30 mouse cellular contexts compared by ENCODE assay signal in the genomic region with DNA sequence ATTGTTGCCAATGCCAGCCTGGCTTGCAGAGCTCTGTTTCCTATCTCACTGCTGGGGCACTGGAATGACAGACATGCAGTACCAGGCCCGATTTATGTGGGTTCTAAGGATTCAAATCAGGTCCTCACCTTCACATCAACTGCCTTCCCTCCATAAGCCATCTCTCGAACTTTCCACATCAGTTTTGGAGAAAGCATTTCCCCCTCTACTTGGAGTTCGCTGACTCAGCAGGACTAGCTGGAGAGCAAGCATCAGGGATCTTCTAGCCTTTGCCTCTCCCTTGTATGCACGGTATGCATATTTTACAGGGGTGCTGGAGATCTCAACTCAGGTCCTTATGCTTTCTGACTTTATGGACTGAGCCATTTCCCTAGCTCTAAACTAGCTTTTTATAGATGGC.
"Had no signal": no experiment of that assay in that cellular context is flagged by ENCODE, and none has a peak within 500 bp of the region (broad histone marks: within the 10 kb centered on the region; RNA-seq: fewer than 3 reads in every experiment).

No protein-coding gene starts in this region.

- DNase-seq: heart, postnatal 10 days; heart, postnatal 14 days; heart, postnatal 36 days; heart, postnatal 4 days; kidney, adult 11 months; kidney, adult 18-20 months; kidney, adult 2 months; kidney, adult 8-10 months; kidney, adult 9 months; kidney, postnatal 10 days; kidney, postnatal 14 days; kidney, postnatal 25 days; kidney, postnatal 36 days; kidney, postnatal 4 days; layer of hippocampus, adult 9-11 months; layer of hippocampus, postnatal 36 days had no signal

- H3K4me3 ChIP-seq: heart, embryonic 12.5 days; heart, embryonic 13.5 days; heart, embryonic 15.5 days; hindbrain, embryonic 10.5 days; hindbrain, embryonic 12.5 days; hindbrain, embryonic 13.5 days; hindbrain, embryonic 15.5 days; intestine, embryonic 15.5 days; kidney, embryonic 15.5 days; layer of hippocampus, adult 2 months; left cerebral cortex, adult 2 months had no signal

- H3K36me3 ChIP-seq: heart, embryonic 12.5 days; heart, embryonic 13.5 days; heart, embryonic 15.5 days; hindbrain, embryonic 10.5 days; hindbrain, embryonic 12.5 days; hindbrain, embryonic 13.5 days; hindbrain, embryonic 15.5 days; intestine, embryonic 15.5 days; kidney, embryonic 15.5 days had no signal

- H3K4me2 ChIP-seq: heart, embryonic 12.5 days; heart, embryonic 13.5 days; heart, embryonic 15.5 days; hindbrain, embryonic 12.5 days; hindbrain, embryonic 13.5 days; hindbrain, embryonic 14.5 days; hindbrain, embryonic 15.5 days; intestine, embryonic 15.5 days; kidney, embryonic 15.5 days had no signal

- H3K4me1 ChIP-seq: hindbrain, embryonic 10.5 days; hindbrain, embryonic 12.5 days; hindbrain, embryonic 13.5 days; hindbrain, embryonic 15.5 days; intestine, embryonic 15.5 days; kidney, embryonic 15.5 days had no signal

- H3K27ac ChIP-seq: heart, embryonic 13.5 days; heart, embryonic 15.5 days; hindbrain, embryonic 10.5 days; hindbrain, embryonic 12.5 days; hindbrain, embryonic 13.5 days; hindbrain, embryonic 14.5 days; hindbrain, embryonic 15.5 days; hindbrain, postnatal 0 days; intestine, embryonic 15.5 days; kidney, embryonic 15.5 days; kidney, postnatal 0 days; layer of hippocampus, adult 2 months; left cerebral cortex, adult 2 months had no signal

- H3K27me3 ChIP-seq: heart, embryonic 12.5 days; heart, embryonic 13.5 days; heart, embryonic 15.5 days; hindbrain, embryonic 12.5 days; hindbrain, embryonic 13.5 days; hindbrain, embryonic 15.5 days; intestine, embryonic 15.5 days; kidney, embryonic 15.5 days had no signal

- H3K9ac ChIP-seq: heart, embryonic 12.5 days; heart, embryonic 13.5 days; heart, embryonic 15.5 days; hindbrain, embryonic 12.5 days; hindbrain, embryonic 13.5 days; hindbrain, embryonic 14.5 days; hindbrain, embryonic 15.5 days; intestine, embryonic 15.5 days; kidney, embryonic 15.5 days had no signal

- H3K9me3 ChIP-seq: heart, embryonic 12.5 days; heart, embryonic 13.5 days; heart, embryonic 15.5 days; hindbrain, embryonic 10.5 days; hindbrain, embryonic 12.5 days; hindbrain, embryonic 13.5 days; hindbrain, embryonic 15.5 days; intestine, embryonic 15.5 days; kidney, embryonic 15.5 days had no signal
